Mouse (Mus musculus) megakaryocyte-erythroid progenitor cell, adult 5 weeks (primary cell): ENCODE results near the gene Cdc26. TPM values are rescaled to one million over a fixed set of nuclear protein-coding genes. Genes with fewer than 3 reads are reported as not detected.

Experiments used
- polyA plus RNA-seq: library from polyadenylated mRNA; stranded (reverse); fragments of >175 nt; gene quantifications from 2 replicates; pipeline ENCODE4 v1.2.3, GENCODE M21; 2012

Cdc26 gene
- 22.7 and 35.0 TPM in 2 replicates for polyA plus RNA-seq

DNA sequence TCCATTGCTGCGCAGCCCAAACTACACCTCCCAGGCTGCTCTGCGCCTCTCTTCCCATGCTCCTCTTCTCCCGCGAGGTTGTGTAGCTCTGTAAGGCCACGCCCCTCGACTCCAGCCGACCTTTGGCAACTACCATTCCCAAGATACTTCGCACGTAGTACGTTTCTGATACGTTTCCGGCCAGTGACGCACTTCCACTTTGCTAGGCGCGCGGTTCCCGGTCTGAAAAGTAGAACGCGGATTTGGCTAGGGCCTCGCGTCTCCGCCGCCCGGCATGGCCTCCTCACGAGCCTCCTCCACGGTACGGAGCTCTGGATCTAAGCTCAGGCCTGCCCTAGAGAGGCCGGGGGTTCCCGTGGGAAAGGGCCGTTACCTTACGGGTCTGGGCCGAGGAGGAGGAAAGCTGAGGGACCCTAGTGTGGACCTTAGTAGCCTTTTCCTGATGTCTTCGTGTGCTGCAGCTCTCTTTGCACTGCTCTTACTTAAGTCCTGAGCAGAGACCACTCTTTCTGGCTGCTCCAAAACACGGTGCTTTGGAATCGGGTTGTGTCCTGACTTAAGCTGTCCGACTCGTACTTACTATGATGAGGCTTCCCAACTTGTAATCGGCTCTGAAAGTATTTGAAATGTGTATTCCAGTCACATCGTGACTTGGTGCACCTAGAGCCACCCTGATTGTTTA lies at the start of gene Cdc26, which contains the start of gene Prpf4:
TSS of gene Cdc26 (minus strand) at position 42 of the 682 bp plus-strand sequence.
TSS of gene Prpf4 (plus strand) at position 197 of the 682 bp plus-strand sequence.

DNA sequence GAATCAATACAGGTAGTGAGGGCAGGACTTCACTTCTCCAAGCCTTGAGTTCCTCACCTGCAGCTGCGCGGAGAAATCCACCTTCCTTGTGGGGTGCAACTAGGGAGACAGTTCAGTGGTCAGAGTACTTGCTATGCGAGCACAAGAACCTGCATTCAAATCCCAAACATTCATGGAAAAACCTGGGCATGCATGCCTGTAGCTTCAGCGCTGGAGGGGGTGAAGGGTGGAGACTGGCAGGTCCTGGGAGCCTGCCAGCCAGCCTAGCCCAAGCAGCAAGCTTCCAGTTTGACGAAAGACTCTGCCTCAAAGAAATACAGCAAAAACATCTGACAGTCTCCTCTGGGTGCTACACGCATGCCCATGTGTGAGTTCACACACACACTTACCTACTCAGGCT lies 26.6 kb upstream of the Cdc26 start, which contains the start of gene Rnf183:
TSS of gene Rnf183 (minus strand) at position 172 of the 400 bp plus-strand sequence.

DNA sequence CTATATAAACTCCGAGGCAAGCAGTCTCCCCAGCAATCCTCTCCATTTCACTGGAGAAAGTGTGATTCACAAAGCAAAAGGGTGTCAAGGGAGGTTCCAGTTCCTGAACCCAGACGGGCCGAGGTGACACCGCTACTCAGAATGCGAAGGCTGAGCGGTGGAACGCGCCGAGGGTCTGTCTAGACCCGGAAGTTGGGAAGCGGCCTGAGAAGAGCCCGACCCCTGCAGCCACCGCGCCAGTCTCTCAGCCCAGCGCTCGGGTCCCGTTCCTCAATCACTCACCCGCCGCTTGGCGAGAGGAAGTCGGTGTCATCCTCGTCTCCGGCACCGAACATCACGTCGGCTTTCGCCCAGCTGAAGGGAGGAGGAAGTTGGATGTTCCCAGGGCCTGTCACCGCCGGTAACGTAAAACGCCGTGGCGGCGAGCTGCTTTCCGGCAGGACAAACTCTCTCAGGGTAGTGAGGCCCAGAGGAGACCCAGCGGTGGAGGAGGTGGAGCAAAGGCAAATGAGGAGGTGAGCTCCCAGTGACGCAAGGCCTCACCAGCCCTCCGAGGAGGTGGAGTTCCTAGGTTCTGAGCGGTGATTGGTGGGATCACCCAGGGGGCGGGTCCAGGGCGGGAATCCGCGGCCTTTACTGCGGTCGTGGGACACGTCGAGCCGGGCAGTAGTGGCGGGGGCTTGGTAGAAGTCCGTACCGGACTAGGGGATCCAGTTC lies 48.2 kb downstream of the Cdc26 start, which contains the start of the genes Fkbp15 and Slc31a1:
TSS of gene Fkbp15 (minus strand) at position 461 of the 717 bp plus-strand sequence.
TSS of gene Slc31a1 (plus strand) at position 640 of the 717 bp plus-strand sequence.

Other genes with a start within 250 kb of the Cdc26 start
- gene Zfp37, start 177.6 kb downstream of the Cdc26 start, polyA plus RNA-seq, result 0.51 TPM in 1 of 2 replicates, not detected in the other
- gene Slc31a2, start 146.1 kb downstream of the Cdc26 start, polyA plus RNA-seq, result 1.4 and 1.8 TPM in 2 replicates
- 12.2 and 13.8 TPM in 2 replicates for gene Fkbp15, start 48.1 kb downstream of the Cdc26 start, polyA plus RNA-seq
- 1.7 and 2.0 TPM in 2 replicates for gene Slc31a1, start 47.9 kb downstream of the Cdc26 start, polyA plus RNA-seq
- 2.2 TPM in 2 replicates for gene Prpf4, start 155 bp upstream of the Cdc26 start, polyA plus RNA-seq
- not detected in 2 replicates for gene Rnf183, start 26.6 kb upstream of the Cdc26 start, polyA plus RNA-seq
- gene Wdr31, start 62.3 kb upstream of the Cdc26 start, polyA plus RNA-seq, result 1.2 and 1.4 TPM in 2 replicates
- 0.24 and 0.48 TPM in 2 replicates for gene Bspry, start 71.4 kb upstream of the Cdc26 start, polyA plus RNA-seq
- 0.58 and 0.84 TPM in 2 replicates for gene Hdhd3, start 94.8 kb upstream of the Cdc26 start, polyA plus RNA-seq
- gene Alad, start 111.3 kb upstream of the Cdc26 start, polyA plus RNA-seq, result 118 and 150 TPM in 2 replicates
- 35.7 and 46.1 TPM in 2 replicates for gene Pole3, start 116.4 kb upstream of the Cdc26 start, polyA plus RNA-seq
- gene 4933430I17Rik, start 116.7 kb upstream of the Cdc26 start, polyA plus RNA-seq, result not detected in 2 replicates
- gene Rgs3, start 151.2 kb upstream of the Cdc26 start, polyA plus RNA-seq, result 26.4 and 31.7 TPM in 2 replicates